Mouse (Mus musculus): ENCODE measurements at regions not wholly inside any gene's neighbourhood (a gene's known extent, or its start where the extent isn't known, plus 50 kb on each side); places are given as distances from the start of the nearest gene placed in this dataset.

DNA sequence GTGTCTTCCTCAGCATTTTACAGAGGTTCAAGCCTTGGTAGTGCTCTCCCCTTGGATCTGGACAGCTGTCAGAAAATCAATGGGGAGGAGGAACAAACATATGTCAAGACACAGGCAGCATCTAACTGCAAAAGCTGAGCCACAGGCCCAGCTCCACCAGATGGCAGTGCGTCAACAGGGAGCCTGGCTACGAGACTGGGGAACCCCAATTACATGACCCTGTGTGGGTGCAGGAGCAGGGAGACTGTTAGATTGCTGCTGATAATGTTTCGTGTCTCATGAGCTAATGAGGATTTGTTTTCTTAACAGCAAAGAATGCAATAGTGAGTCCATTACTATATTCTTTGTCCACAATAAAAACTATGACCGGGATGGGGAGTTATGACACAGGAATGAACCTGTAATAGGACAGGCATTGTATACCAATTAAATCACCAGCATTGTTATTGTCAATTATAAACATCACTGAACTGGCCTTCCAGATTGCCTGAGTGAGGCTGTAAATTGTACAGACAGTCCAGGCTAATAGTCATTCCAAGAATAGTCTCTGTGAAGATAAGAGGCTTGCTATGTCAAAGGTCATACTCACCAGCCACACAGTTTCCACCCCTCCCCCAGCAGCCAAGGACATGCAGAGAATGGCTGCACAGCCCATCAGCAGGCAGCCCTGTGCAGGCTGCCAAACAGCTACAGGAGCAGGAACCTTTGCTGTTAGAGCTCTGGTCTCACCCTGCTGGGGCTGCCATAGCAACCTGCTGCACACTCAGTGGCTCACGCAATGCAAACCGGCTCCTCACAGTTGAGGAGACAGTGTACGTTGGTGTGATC is 58.8 kb upstream of the Barx2 start:
- DNase-seq (ENCODE audit: low read depth, low spot score) = peak; percentile 43

DNA sequence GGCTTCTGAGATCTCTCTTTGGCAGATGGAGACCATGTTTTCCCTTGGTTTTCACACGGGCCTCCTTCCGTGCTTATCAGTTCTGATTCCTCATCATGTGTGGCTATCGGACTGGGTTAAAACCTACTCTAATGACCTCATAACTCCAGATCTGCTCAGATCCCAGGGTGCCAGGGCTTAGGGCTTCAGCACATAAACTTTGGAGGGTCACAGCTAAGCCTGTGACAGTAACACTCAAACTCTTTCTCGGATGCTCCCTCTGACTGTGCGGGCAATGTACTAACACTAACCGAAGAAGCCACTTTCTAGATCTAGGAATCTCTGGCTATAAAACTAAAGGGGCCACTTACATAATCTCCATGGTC is 59.3 kb upstream of the Barx2 start:
- DNase-seq (ENCODE audit: low read depth, low spot score) = no peak

DNA sequence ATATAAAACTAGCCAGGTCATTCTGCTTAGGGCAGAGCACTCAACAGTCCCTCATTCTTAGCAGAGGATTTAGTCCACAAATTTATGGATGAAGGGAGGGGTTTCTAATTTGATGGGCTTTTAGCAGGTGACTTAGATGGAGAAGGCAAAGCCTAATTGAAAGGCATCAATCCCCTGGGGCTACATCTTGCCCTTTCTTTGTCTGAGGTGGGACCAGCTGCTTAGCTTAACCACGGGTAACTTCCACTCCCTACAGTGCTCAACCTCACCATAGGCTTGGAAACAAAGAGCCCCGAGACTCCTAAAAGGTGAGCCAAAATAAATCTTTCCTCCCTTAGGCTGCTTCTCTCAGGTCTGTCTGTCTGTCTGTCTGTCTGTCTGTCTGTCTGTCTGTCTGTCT is 62.9 kb upstream of the Barx2 start:
- no peak for DNase-seq (ENCODE audit: low read depth, low spot score)

GRCm38 (mm10) chr9:31978071-31978470 is 64.8 kb upstream of the Barx2 start:
- no peak for DNase-seq (ENCODE audit: low read depth, low spot score)

GRCm38 (mm10) chr9:31979211-31979610 is 65.9 kb upstream of the Barx2 start:
- DNase-seq (ENCODE audit: low read depth, low spot score) = no peak

GRCm38 (mm10) chr9:31980459-31980858 is 67.2 kb upstream of the Barx2 start:
- no peak for DNase-seq (ENCODE audit: low read depth, low spot score)

- DNase-seq (ENCODE audit: low read depth, low spot score) = no peak
Measured at GRCm38 (mm10) chr9:31983759-31984586, 70.7 kb upstream of the Barx2 start.

DNA sequence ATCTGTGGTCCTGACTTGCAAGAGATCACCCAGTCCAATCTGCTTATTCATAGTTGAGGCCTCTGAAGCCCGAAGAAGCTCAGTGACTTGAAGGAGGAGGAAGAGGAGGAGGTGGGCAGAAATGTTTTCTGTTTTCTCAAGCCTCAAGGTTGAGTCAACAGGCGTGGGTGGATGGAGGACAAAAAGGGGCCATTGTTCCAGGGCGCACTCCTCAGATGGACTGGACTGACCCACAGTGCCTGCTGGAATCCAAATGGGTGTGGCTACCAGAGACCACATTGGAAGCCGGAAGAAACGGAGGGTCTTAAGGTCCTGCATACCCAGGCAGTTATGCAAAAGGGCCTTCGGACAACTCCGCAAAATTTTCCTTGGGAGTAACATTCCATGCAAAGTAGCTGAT is 75.6 kb upstream of the Barx2 start:
- no peak for DNase-seq (ENCODE audit: low read depth, low spot score)

DNA sequence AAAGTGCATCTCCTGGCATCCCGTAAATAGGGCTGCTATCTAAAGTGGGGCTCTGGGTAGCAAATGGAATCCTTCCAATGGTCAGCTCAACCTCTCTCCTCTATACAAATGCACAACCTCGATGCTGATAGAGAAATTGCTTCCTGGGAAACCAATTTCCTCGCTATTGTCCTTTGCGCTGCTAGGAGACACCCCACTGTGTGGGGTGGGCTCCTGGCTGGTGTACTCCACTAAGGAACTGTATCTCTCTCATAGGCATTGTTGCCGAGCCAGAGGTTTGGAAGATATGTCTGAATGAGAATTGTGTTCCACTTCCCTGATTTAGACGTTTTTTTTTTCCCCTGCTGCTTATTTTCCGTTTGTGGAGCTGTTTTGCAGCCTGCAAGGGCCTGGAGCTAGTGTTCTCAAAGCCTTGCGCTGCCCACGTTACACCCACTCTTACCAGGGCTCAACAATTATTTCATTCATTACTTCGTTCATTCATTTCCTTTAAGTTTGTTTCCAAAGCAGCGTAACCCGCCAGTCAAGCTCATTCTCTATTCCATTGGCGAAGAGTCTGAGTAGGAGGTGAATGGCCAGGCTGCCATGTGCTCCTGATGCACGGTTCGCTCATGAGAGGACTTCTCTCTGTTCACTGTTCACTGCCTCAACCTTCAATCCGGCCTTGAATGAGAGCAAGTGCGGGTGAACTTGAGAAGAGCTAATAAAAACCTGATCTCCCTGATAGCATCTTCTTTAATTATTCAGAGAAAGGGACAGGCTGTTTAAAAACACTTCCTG is 76.5 kb upstream of the Barx2 start:
- DNase-seq (ENCODE audit: low read depth, low spot score) = no peak

DNA sequence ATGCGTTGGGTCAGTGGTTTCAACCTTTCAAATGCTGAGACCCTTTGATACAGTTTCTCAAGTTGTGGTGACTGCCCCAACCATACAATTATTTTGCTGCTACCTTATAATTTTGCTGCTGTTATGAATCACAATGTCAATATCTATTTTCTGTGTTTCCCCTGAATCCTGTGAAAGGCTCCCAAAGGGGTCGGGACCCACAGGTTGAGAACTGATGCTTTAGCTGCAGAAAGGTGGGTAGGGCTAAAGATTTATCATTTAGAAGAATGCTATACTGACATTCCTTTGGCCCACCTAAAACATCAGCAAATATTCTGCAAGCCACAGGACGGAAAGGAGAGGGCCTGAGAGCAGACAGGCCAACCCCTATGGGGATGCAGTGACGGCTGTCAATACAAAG is 77.2 kb upstream of the Barx2 start:
- DNase-seq (ENCODE audit: low read depth, low spot score) = no peak

DNA sequence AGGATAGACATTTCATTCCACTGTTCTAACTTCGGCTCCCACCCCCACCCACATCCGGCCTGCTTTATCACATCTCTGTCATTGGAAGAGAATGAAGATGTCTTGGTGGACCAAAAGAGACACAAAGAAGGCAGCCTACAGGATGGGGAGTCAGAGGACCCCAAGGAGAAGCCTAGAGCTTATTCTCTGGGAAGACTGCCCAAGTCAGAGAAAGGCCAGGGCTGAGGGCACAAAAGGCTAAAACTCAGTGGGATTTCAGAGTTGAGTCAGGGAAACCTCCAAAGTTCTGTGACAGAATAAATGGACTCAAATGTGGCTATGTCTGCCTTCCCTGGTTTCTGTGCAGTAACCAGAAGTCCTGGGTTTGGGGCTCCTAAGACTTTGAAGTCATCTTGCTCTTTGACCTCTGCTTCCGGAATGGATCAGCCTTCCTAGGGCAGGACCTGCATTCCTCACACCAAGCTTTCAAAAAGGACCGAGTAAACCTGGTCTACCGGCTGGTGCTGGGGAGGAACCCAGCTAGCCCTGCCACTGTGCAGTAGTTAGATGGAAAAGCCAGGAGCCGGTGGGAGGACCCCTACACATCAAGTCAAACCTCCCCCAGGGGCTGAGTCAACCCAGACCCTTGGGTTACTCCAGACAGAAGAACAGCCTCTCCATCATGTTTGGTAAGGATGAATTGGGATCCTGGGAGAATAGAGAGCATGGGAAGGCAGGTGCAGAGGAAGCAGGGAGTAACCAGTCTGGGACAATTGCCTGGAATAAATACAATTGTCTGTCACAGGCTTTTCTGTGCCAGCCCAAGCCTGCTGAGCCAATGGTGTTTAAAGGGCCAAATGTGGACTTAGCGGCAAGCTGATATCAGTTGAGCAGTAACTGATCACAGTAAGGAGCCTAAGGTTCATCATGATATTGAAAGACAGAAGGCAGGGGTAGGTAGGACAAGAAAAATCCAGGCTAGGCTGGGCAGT is 80.7 kb upstream of the Barx2 start:
- no peak for DNase-seq (ENCODE audit: low read depth, low spot score)

DNA sequence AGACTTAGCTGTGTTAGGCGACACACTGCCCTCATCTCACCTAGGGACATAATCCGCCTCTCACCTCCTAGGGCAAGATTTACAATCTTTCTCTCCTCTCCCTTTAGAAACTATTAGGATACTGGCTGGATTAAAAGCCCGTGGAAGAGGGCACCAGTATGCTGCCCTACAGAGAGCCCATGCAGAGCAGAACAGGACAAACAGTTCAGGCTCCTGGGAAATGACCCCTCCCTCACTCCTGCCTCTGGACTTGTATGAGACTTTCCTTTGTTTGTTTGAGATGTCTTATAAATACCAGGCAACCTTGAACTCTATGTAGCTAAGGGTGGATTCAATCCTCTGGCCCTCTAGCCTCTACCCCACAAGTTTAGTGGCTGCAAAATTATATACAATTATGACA is 81.8 kb upstream of the Barx2 start:
- DNase-seq (ENCODE audit: low read depth, low spot score) = no peak

GRCm38 (mm10) chr9:31995700-31996099 is 82.4 kb upstream of the Barx2 start:
- no peak for DNase-seq (ENCODE audit: low read depth, low spot score)

GRCm38 (mm10) chr9:31996466-31997177 is 83.4 kb upstream of the Barx2 start:
- DNase-seq (ENCODE audit: low read depth, low spot score) = no peak

DNA sequence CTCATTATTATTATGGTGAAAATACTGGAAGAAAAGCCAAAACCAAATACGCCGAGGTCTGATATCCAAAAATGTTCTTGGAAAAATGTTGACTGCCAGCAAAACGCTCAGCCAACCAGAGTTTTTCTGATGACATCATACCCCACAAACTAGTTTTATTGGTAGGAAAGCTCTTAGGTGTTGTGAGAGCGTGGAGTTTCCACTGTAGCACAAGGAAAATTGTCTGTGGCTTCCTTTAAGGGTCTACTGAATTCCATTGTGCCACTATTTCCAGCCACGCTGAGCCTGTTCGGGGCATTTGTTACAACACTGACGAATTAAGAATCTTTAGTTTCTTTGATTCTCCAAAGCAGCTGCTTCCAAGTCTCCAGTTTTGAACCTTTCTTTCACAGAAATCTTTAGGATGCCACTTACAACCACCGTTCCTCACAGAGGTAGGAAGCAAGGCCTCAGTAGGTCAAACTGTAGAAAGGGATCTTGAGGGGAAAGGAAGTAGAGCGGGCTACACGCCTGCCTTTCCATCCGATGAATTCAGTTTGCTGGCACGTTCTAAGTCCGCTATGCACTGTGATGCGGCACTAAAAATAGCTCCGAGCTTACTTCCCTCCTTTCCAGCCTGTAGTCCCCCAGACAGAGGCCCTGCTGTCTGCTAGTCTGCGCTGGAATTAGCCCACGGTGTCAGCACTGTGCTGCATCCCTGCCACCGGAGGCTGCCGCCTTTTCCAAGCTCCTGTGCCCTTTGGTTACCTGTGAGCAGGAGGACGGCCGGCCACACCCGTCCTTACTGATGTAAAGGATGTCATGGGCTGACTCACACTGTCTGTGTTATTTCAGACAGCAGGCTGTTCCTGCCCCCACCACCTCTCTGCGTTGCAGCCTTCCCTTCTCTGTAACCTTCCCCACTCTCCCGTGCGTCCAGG is 84.2 kb upstream of the Barx2 start:
- no peak for DNase-seq (ENCODE audit: low read depth, low spot score)

DNA sequence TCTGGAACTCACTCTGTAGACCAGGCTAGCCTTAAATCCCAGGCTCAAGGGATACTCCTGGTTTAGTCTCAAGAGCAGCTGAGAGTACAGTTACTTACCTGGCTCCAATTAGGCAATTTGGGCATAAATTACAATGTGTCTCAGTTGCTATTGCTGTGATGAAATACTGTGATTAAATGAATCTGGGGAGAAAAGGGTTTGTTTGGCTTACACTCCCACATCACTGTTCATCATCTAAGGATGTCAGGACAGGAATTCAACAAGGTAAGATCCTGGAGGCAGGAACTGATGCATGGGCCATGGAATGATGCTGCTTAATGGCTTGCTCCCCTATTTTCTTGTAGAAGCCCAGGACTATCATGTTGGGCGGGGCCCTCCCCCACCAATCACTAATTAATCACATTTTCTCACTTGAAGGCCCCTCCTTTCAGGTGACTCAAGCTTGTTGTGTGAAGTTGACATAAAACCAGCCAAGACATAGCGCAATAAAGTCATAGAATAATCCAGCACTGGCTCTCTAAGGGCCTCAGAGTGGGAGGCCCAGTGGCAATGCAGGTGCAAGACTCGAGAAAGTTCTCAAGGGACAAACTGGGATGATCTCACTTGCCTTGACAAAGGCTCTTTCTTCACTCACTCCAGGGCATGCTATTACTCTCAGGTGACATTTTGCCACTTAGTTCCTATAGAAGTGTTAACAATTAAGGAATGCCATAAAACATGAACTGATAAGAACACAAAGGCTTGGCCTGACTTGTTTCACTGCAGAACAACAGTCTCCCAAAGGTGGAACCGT is 85.4 kb upstream of the Barx2 start:
- no peak for DNase-seq (ENCODE audit: low read depth, low spot score)

GRCm38 (mm10) chr9:31999760-32000159 is 86.5 kb upstream of the Barx2 start:
- DNase-seq (ENCODE audit: low read depth, low spot score) = no peak

GRCm38 (mm10) chr9:32002924-32003323 is 89.7 kb upstream of the Barx2 start:
- DNase-seq (ENCODE audit: low read depth, low spot score) = no peak

DNA sequence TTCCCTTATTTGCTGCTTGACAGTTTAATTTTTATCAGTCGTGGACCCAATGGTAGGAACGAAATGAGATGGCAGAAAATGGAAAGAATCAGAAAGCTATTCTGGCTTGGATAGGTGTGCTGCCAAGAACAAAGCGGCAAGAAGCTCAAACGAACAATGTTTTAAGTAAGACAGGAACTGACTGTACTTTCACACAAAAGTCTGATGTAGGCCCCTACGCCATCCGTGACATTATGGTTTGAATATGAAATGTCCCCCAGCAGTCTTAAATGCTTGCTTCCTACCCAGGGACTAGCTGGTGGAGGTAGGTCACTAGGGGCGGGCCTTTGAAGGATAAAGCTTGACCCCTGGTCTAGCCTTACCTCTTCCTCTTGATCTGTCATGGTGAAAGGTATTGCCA is 90.5 kb upstream of the Barx2 start:
- DNase-seq (ENCODE audit: low read depth, low spot score) = no peak
